Mouse (Mus musculus): ENCODE measurements around the gene Kntc1. TPM values are rescaled to one million over a fixed set of nuclear protein-coding genes. Genes with fewer than 3 reads are reported as not detected.

Kntc1 gene
- polyA plus RNA-seq, 1 experiment, result 0.60 TPM

DNA sequence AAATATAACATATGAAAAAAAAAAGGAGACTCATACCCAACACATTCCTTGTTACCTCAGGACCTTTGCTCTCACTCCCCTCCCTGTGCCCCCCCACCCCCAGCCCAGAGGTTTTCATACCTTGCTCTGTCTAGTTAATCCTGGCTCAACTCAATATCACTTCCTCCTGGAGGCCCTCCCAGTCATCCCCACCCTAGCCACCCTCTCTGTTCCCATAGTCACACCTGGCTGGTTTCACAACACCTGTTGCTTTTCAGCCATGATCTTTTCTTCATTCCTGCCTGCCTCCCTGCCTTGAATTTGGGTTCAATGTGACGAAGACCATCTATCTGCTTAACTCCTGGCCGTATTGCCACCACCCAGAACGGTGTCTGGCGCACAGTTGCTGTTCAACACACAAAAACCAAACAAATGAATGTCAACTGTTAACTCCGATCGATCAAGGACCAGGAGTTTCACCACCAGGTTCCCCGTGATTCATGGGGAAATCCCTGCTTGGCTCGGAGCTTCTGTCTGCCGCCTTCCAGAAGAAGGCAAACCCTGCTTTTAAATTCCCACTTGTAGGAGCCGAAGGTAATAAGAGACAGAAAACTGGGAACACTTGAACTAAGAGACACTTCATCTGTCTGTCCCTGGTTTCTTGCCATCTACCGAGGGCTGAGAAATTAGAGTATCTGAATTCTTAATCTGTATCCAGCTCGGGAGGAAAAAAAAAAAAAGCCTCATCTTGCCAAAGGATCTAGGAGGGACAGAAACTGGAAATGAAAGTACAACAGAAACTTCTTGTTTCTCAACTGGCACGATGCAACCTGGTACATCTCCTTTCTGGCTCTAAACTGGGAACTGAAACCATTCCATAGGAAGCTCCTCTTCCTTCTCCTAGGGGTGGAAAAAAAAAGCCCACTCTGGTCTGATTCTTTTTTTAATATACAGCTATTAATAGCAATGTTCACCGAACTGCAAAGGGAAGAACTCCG, 113.1 kb downstream of the Kntc1 start:
- peak in 1 of 2 experiments; percentile 8 for DNase-seq (ENCODE audit: extremely low spot score in 1 of 2, low spot score in 1 of 2)

DNA sequence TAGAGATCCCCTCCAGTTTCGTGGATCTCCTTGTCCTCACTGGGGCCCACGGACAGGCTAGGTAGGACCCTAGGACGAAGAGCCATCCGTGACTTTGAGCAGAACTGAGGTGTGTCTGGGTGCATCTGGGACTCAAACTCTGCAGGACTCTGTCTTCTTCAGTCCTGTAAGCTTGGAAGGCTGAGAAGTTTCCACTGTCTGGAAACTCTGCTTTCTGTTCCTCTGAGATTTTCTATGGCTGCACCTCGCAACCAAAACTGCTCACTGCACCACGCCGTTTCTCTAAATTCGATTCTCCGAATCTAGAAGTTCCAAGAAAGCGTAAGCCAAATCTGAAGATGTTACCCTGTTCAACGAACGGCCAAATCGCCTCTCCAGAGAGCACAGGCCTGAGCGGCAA, 114.4 kb downstream of the Kntc1 start:
- no peak for DNase-seq (ENCODE audit: extremely low spot score in 1 of 2, low spot score in 1 of 2)

GRCm38 (mm10) chr5:123865365-123865764, 115.8 kb downstream of the Kntc1 start, which contains the start of gene Hcar2:
TSS of gene Hcar2 (minus strand) at chr5:123865499.
- DNase-seq (ENCODE audit: extremely low spot score in 1 of 2, low spot score in 1 of 2), result no peak

GRCm38 (mm10) chr5:123866457-123866856, 116.9 kb downstream of the Kntc1 start:
- no peak for DNase-seq (ENCODE audit: extremely low spot score in 1 of 2, low spot score in 1 of 2)

DNA sequence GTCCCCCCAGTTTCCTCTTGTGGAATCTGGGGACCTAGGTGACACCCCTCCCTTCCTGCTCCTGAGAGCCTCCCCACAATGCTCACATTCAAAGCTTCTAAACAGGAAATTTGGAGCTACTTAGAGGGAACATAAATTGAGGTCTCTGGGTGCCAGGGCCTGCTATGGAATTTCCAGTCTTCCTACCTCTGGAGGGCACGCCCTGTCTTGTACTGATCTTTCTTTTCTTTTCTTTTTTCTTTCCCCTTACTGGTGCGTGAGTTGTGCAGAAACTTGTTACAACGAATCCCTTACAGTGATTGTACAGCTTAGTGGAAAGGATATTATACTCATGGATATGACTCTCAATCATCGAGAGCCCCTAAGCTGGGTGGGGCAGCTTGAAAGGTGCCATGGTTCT, 120.1 kb downstream of the Kntc1 start:
- no peak for DNase-seq (ENCODE audit: extremely low spot score in 1 of 2, low spot score in 1 of 2)

Other genes with a start within 250 kb of the Kntc1 start
- gene B3gnt4, start 239.3 kb upstream of the Kntc1 start, polyA plus RNA-seq (2012; rRNA removed), result 0.97 and 1.4 TPM in 2 replicates
- gene Diablo, start 225.5 kb upstream of the Kntc1 start, polyA plus RNA-seq (2012; rRNA removed), result 81.5 and 87.4 TPM in 2 replicates
- 9.7 and 13.0 TPM in 2 replicates for gene Gm49027, start 224.2 kb upstream of the Kntc1 start, polyA plus RNA-seq (2012; rRNA removed)
- gene Vps33a, start 176.7 kb upstream of the Kntc1 start, polyA plus RNA-seq (2012; rRNA removed), result 50.9 and 56.4 TPM in 2 replicates
- gene Clip1, start 65.1 kb upstream of the Kntc1 start, polyA plus RNA-seq (2012; rRNA removed), result 85.6 and 88.1 TPM in 2 replicates
- gene Zcchc8, start 28.6 kb upstream of the Kntc1 start, polyA plus RNA-seq (2012; rRNA removed), result 56.0 and 61.6 TPM in 2 replicates
- gene Rsrc2, start 302 bp upstream of the Kntc1 start, polyA plus RNA-seq (2012; rRNA removed), result 105 and 129 TPM in 2 replicates
- gene Hcar2, start 115.8 kb downstream of the Kntc1 start, polyA plus RNA-seq (2012; rRNA removed), result 0.10 TPM in 1 of 2 replicates, not detected in the other
- 1.0 and 1.1 TPM in 2 replicates for gene Hcar1, start 130.3 kb downstream of the Kntc1 start, polyA plus RNA-seq (2012; rRNA removed)
- 52.0 and 53.2 TPM in 2 replicates for gene Denr, start 157.5 kb downstream of the Kntc1 start, polyA plus RNA-seq (2012; rRNA removed)
- gene Gm43518, start 177.7 kb downstream of the Kntc1 start, polyA plus RNA-seq (2012; rRNA removed), result 1.3 and 1.6 TPM in 2 replicates
- gene Ccdc62, start 181.0 kb downstream of the Kntc1 start, polyA plus RNA-seq (2012; rRNA removed), result 5.2 and 8.1 TPM in 2 replicates
- 40.3 and 41.5 TPM in 2 replicates for gene Hip1r, start 223.9 kb downstream of the Kntc1 start, polyA plus RNA-seq (2012; rRNA removed)

Measured in frontal cortex, adult 2 months (tissue).